Mouse (Mus musculus) retina, adult 2 months (tissue): Measurements from ENCODE around the gene Plekha1.
A peak's percentile ranks its signal among the peaks of the same experiment; 100 is the strongest.

Source experiments
- DNase-seq: peaks from one replicate; pipeline ENCODE4 v3.0.0-alpha.2; 2012; ENCODE audit warnings: low read depth, low spot score

Plekha1 gene

DNA sequence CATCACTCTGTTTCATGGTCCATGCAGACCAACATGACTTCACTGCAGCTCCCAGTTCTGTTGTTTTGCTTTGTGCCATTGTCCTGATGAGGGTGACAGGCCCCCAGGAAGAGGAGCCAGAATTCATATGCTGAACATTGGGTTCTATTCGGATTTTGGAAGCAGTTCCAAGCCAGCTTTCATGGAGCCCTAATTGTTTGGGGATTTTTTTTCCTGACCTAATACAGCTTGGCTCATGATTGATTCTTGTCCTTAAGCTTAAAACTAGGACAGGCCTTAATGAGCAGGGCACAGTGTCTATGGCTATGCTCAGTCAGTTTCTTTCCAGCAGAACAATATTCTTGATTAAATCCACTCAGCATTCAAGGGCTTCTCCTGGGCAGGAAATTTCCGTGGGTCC lies 52.7 kb downstream of the Plekha1 start:
- no peak for DNase-seq

DNA sequence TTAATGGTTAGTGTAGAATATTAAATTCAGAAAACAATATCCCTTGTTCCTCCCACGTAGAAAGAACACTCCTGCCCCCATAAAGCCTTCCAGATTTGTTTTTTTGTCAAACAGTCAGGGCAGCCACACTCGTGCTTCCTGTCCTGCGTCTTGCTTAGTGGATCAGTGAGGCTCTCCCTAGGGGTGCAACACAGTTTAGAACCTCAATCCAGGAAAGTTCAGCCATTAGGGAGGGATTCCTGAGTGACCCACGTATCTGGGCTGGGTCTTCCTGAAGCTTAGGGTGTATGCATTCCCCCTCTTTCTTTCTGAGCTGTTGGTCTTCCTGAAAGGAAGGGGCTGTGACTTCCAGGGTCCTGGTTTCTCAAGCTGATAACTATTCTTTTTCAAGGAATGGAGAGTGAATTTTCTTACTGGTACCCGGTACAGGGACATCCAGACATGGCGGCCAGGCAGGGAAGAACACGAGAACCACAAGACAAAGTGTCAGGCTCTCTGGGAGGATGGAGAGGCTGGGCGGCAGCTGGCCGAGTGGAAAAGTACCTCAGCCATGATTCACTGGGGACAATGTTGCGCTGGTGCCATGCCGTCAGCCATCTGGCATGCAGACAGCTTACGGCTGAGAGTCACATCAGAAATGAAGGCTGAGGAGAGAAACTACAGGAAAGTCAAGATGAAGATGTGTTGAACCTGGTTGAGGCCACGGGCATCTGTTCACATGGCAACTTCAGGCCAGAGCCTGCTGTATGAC lies 57.6 kb downstream of the Plekha1 start:
- DNase-seq: no peak

DNA sequence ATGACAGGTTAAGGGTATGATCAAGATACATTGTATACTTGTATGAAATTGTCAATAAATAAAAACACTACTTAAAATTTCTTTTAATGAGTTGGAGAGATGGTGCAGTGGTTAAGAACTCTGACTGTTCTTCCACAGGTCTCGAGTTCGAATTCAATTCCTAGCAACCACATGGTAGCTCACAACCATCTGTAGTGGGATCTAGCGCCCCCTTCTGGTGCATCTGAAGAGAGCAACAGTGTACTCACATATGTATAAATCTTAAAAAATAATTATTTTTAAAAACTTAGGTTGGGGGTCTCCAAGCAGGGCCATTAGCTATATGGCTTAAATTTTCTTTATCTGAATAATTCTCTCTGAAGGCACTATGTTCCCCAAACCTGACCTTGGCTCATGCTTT lies 64.8 kb downstream of the Plekha1 start:
- DNase-seq: no peak

DNA sequence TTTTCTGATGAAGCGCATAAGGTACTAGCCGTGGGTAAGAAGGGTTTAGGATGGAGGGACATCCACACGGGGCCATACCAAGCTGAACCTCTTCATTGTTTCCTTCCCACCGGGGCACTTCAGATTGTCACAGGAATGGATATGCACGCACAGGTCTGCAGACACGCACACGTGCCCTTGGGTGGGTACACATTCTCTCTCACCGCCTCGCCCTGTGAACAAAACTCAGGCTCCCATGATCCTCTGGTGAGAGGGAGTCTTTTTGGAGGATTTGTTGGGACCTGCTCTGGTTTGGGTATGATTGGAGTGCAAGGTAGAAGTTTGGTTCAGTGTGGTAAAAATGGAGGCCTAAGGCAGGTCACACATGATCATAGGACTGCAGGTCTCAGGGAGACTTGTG lies 67.4 kb downstream of the Plekha1 start:
- no peak for DNase-seq

DNA sequence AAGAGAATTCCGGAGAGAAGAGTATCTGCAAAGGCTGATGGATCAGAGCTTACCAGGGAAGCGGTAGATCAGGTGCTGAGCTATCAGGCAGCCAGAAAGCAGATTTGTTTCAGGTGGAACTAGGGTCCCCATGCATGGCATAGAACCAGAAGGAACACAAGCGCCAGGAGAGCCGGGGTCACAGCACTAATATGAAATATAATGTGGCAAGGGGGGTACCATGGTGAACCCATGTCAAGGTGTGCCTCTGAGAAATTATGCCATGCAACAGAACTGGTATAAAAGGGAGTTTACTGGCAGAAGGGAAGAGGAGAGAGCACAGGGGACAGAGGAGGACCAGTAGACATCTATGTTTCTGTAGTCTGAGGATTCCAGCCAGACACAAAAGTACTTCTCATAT lies 69.1 kb downstream of the Plekha1 start:
- no peak for DNase-seq

DNA sequence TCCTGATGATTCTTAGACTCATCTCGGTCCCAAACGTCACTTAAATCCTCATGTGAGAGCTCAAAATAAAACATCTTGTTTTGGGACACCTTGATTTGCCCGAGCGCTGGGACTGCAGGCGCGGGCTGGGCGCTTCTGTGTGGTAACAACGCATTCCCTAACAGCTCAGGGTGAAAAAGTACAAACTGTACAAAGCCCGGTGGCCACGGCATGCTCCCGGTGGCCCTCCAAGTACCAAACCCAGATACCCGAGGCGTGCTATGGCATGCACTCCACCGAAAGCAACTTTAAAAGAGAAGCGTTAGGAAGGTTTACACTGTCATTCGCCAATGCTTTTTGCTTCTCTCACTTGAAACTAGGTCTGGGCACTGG lies 69.9 kb downstream of the Plekha1 start:
- no peak for DNase-seq

GRCm38 (mm10) chr7:130935793-130936471 lies 70.4 kb downstream of the Plekha1 start, which contains the start of gene Htra1:
Gene Htra1, plus strand, starts transcription at chr7:130936111.
- peak; percentile 51 for DNase-seq

GRCm38 (mm10) chr7:130936472-130936951 lies 71.0 kb downstream of the Plekha1 start:
- DNase-seq: no peak

- no peak for DNase-seq
Measured at GRCm38 (mm10) chr7:130937266-130937841, 71.8 kb downstream of the Plekha1 start.

- no peak for DNase-seq
Measured at GRCm38 (mm10) chr7:130938005-130938404, 72.4 kb downstream of the Plekha1 start.

DNA sequence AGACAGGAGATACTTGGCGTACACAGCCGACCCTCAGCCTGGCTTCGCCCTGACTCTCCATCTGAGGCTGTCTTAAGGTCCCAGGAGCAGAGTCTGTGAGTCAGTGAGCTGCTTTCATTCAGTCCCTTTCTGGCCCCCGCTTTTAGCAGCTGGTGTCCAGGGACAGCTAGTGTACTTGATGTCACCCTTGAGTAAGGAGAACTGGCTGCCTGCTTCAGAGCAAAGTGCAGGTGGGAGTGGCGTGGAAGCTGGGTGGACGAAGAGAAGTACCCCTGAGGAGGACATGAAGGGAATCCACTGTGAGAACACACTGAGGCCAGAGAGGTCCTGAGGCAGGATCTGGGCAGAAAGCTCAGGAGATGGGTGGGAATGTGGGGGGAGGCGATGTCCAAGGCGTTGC lies 73.3 kb downstream of the Plekha1 start:
- DNase-seq: no peak

DNA sequence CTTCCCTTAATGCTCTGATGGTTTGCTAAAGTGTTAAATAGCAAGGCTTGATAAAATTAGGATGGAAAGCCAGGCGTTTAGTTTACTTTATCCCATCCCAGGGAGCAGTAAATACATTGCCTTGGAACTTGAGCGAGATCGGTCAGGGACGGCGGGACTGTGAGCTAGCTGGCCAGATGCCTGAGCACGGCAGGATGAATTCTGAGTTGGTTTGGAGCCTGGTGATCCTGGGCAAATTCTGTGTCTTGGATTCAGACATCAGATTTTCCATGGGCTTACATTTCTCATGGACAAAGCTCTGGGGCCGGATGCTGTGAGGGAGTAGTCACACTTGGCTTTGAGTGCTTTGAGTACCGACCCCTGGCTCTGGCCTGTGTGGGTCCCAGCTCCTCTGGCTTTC lies 75.2 kb downstream of the Plekha1 start:
- DNase-seq: no peak

DNA sequence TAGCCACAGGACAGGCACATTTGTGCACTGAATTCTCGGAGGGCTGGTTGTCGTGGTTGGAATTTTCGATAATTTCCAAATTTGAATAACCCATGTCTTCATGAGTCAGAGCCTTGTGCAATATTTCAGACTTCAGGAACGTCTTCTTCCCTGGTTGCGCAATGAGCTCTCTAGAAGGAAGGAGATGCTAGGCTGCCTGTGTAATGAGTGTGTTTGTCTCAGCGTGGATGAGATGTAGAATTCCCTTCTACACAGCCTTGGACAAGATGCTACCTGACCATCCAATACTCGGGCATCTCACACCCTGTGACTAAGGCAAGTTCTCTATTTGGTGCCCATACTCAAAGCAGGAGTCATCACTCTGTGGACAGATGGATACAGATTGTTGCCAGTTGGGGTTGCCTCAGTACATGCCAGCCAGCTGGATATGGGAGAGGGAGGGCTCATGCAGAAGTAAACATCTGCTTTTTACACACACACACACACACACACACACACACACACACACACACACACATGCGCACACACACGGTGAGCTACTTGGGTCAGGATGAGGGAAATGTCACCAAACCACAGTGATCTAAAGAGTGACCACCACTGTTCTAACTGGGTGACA lies 77.8 kb downstream of the Plekha1 start:
- DNase-seq: no peak

DNA sequence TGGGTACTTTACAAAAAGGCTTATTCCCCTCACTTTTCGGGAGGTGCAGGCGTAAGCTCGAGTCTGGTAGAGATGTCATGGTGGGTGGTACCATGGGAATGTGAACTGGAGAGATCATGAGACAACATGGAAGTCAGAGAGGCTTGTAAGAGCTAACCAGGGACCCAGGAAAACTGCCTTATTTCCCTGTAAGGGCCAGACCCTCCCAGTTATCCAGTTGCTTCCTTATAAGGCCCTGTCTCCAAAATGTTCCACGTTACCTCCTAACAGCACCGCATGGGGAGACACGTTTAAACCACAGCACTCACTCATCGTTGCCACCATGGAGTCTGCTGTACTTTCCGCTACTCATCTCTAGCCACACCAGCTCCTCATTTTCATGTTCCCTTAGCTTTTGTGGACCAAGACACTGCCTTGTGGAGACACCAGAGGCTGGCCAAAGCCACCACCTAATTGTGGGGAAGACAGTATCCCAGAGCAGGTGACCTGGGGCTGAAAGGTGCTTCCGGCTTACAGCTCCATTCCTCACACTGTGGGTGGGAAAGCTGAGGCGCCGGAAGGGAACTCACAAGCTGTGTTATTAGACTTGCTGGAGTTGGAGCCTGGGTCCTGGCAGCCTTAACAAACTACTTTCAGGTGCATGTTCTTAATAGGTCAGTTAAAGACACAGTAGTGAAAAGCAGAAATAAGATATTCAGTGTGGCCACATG lies 79.4 kb downstream of the Plekha1 start:
- DNase-seq: no peak

GRCm38 (mm10) chr7:130945730-130946129 lies 80.2 kb downstream of the Plekha1 start:
- DNase-seq: no peak

GRCm38 (mm10) chr7:130946303-130946702 lies 80.7 kb downstream of the Plekha1 start:
- no peak for DNase-seq

DNA sequence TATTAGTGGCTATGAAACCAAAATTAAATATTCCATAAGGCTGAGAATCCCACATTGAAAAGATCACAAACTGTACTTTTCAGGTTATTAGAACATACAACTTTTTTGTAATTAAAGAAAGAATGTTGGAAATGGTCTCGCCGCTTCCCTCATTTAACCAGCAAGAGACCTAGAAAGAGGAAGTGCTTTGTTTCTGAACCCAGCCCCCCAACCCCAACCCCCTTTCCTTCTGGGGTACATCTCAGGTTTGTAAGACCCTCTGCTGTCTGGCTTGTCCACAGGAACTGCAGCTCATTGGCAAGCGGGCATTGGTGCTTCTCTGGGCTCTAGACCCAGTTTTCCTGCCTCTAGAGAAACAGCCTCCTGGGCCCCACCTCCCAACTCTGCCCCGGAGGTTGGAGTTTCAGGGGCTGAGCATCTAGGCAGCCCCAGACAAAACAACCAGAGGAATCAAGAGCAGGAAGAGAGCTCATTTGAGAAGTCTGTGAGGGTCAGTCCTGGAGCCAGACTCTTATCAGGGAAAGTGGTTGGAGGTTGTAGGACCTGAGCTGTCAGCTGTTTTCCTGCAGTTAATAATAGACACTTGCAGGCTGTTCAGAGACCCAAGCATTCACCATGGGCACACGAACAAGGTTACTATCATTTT lies 83.1 kb downstream of the Plekha1 start:
- no peak for DNase-seq

GRCm38 (mm10) chr7:130949331-130949751 lies 83.8 kb downstream of the Plekha1 start:
- no peak for DNase-seq

DNA sequence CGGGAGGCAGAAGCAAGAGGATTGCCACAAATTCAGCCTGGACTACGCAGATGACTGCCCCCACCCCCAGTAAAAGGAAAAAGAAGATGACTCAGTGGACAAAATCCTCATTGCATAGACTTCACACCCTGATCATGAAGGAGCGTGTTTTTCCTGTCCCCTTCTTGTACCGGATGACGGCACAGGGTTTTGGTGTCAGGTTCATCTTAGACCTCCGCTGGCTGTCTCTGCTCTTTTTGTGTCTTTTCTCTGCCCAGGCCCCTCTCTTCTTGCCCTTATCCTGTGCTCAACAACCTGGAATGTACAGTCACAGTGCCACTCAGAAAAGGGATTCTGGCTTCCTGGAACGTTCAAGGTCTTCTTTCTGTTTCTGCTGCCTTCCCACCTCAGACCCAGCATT lies 84.9 kb downstream of the Plekha1 start:
- no peak for DNase-seq

DNA sequence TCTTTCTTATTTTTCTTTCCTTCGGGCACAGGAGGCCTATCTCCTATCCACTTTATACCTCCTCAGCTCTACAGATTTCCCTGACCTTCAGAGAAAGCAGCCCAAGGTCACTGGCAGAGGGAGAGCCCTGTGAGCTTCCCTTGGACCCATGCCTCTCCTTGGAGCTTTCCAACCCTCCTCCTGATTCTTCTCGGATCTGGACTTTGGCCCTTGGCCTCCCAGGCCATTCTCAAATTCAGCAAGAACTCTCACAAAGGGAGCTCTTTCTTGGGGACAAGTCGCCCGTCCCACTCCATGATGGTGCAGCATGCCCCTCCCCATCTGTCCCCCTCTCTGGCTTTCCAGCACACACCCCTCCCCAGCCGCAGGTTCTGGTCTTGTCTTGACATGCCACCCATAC lies 85.4 kb downstream of the Plekha1 start:
- DNase-seq: no peak

- DNase-seq: no peak
Measured at GRCm38 (mm10) chr7:130953376-130953775, 87.8 kb downstream of the Plekha1 start.
